Mouse (Mus musculus) gastrocnemius, postnatal 36 days (tissue): ENCODE data around the gene Irf4. TPM values are rescaled to one million over a fixed set of nuclear protein-coding genes. Genes with fewer than 3 reads are reported as not detected.

ENCODE experiments used
- DNase-seq, 2 experiments: peaks; one replicate each; pipeline ENCODE4 v3.0.0; 2022
- intact Hi-C: fragments of 180-260 bp; cut with DNase I; formaldehyde crosslinking; loops from one replicate; pipeline ENCODE4 v1.15.1; 2025
- long read RNA-seq, 2 experiments: library from polyadenylated mRNA; stranded (forward); transcript quantifications; one replicate each; pipeline ENCODE4 v2.0.0; 2021
- total RNA-seq, 2 experiments: library from RNA; stranded (reverse); gene quantifications; 2 replicates each; pipeline ENCODE4 v1.2.3; 2021

Irf4 gene
- under 1 TPM; 0.79 TPM for total RNA-seq
- long read RNA-seq, experiment 1: 0 reads
- long read RNA-seq, experiment 2: 0 reads

- intact Hi-C loops: no loop called here
- DNase-seq: peak; percentile 56 to 67
Observed at GRCm38 (mm10) chr13:30749021-30749556, at the start of gene Irf4. Irf4 (plus strand) TSS chr13:30749226.

- no peak for DNase-seq
- intact Hi-C loops: no loop called here
Observed at GRCm38 (mm10) chr13:30702695-30703094, 46.3 kb upstream of the Irf4 start.

DNA sequence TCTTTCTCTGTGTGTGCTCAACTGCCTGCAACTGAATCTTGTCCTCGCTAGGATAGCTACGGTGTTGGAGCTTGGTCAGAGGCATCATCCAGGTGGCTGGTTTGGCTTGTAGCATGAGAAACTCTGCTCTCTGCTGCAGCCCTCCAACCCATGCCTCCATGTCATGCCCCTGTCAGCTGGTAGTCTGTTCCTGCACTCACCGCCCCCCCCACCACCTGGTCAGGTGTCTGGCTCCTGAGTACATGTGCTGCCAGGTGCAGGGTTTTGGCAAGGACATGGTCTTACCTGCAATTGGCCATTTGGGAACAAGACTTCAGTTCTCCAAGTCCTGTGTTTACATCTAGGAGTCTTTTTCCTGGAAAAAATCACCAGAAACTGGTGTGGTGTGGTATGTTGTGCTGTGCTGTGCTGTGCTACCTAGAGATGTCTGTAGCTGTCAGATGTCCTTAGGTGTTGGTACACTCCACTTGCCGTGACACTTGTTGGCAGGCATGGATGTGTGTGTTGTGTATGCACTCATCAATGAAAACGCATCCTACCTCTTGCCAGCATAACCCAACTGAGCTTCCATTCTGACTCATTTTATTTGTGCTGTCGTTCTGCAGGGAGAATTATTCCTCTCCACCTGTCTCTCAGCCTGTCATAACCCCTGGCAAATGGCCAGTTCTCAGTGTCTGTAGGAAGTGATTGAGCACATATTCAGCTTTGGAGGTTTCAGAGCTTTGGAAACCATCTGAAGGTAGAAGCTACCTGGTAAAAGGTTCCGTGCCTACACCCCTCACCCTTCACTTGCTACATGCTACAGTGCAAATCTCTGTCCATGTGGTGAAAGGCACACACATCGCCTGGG lies 44.6 kb upstream of the Irf4 start:
- intact Hi-C loops: no loop called here
- no peak for DNase-seq

DNA sequence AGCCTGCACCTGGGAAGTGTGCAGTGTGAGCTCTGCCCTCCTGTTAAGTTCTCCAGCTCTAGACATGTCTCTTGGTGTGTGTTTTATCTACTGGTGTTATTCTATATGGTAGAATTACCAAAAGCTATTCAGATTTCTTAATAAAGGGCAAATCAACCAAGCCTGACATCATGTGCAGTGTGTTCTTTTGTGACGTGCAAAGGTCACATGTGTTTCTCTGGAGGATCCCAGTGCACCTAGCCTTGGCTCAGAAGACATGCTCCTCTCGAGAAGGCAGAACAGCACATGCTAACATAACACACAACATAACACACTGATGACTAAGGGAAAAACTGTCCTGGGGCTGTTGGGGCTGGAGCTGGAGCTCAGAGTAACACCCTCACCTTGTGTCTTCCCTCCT lies 38.0 kb upstream of the Irf4 start:
- intact Hi-C loops: no loop called here
- DNase-seq: no peak

GRCm38 (mm10) chr13:30711711-30712110 lies 37.3 kb upstream of the Irf4 start:
- DNase-seq: no peak
- intact Hi-C loops: no loop called here

- intact Hi-C loops: no loop called here
- no peak for DNase-seq
Observed at GRCm38 (mm10) chr13:30712280-30712679, 36.7 kb upstream of the Irf4 start.

GRCm38 (mm10) chr13:30713621-30714020 lies 35.4 kb upstream of the Irf4 start:
- intact Hi-C loops: no loop called here
- DNase-seq: no peak

DNA sequence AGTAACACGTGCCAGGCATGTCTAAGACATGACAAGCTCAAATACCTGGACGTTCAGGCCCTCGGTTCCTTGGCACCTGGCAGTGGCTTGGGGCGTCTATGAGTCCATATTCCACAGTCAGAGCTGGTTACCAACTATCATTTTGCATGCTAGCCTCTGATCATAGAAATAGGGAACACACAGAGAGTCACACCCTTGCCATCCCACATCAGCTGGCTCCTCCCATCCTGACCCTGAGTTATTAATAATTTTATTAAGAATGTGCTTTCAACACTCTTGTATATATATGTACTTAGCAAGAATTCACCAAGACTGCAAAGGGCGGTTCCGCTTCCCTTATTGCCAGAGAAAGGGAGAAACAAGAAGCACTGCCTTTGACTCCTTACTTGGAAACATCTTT lies 34.5 kb upstream of the Irf4 start:
- DNase-seq: no peak
- intact Hi-C loops: no loop called here

DNA sequence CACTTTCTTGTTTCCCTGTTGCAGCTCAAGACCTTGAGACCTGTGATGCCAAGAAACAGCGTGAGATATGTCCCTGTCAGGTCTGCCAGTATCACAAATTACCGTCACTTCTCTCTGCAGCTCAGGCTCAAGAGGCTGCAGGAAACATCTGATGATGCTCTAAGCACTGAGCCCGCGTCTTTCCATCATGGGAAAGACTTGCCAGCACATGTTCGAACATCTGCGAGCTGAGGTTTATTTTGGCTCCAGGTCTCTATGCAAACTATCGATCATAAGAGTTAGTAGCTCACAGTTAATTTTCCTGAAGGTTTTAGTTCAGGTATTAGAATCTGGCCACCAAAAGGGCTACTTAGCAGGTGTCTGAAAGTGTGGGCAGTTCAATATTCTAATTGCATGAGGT lies 34.0 kb upstream of the Irf4 start:
- intact Hi-C loops: no loop called here
- no peak for DNase-seq

GRCm38 (mm10) chr13:30715573-30715972 lies 33.5 kb upstream of the Irf4 start:
- intact Hi-C loops: no loop called here
- DNase-seq: no peak

DNA sequence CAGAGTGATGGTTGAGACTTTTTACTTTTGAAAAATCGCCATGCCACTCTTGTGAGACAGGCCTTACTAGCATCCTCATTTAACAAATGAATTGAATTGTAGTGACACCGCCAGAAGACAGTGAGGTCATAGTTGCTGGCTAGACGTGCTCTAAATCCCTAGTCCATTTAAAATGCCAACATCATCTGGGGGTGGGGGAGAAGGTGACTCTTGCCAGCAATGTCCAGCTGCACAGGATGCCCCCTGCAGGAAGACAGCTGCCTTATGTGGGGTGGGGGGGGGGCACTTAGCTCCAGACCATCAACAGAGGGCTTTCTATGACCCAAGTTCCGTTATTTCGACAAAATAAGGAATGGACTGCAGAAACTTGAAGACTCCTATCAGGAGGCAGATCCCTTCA lies 32.4 kb upstream of the Irf4 start:
- intact Hi-C loops: no loop called here
- no peak for DNase-seq

DNA sequence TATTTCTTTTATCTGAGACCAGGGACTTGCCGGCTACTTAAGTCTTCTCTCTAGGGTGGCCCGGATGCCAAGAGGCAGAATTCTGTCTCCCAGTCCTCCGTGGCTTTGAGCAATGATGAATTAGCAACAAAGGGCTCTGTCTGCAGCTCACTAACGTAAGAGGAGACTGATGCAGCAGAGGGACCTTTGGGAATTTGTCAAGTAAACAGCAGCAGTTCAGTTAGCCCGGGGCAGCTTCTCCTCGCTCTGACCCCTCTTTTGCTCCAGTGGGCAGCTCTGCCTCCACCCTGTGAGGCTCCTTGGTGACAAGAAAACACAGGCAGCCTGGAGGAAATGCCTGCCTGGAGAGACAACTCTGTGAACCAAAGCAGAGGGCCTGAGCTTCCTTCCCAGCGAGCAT lies 26.4 kb upstream of the Irf4 start:
- DNase-seq: no peak
- intact Hi-C loops: no loop called here

DNA sequence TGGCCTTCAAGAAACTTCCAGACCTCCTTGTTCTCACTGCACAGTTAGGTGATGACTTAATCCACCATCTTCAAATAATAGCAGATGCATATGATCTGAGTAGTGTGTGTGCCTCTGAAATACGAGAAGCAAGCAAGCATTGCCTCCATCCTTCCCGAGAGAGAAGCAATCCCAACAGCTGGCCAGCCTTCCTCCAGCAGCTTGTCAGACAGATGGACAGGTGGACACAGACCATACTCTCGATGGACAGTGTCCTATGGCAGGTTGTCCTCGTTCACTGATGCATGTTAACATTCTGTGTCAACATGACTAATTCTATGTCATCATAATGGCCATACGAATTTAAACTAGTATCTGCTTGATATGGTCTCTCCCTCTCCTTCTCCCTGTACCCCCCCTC lies 25.8 kb upstream of the Irf4 start:
- no peak for DNase-seq
- intact Hi-C loops: no loop called here

DNA sequence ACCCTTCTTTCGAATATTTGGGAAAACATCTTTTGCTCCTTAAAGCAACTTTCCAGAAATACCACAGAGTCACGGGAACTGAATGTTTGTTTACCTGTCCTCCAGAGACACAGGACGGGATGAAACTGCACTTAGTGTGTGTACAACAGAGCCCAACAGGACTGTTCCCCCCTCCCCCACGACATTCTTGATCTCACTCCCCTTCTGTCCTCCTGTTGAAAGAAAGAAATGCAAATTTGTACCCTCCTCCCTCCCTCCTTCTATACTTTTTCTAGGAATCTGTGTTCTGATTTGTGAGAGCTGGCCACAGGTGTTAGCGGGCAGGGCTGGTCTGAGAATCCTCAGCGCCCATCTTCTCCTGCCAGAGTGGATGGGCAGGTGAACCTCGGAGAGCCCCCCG lies 25.2 kb upstream of the Irf4 start:
- intact Hi-C loops: no loop called here
- DNase-seq: no peak

DNA sequence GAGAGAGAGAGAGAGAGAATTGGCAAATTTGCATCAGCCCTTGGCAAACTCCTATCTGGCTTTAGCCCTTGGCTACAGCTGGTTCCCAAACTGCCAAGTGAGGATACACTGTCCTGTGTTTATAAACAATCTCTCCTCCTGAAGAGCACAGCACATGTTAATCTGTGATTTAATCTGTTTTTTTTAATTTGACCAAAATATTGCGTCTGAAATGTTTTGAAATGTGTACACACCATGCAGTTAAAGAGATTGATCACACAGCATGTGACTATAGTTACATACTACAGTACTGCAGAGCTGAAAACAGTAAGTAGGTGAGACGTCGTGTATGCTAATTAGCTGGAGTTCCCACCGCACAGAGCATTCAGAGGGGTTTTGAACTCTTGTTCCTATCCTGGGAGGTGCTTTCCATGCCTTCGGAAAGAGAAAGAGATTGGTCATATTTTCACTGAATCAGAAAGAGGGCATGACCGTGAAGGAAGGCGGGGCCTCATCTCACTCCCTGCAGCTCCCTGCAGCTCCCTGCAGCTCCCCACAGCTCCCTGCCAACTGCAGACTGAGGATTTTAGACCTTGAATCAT lies 24.2 kb upstream of the Irf4 start:
- intact Hi-C loops: loop anchor here (5.0 kb wide), 2 partner anchors 117 to 157 kb away; no protein-coding TSS in a partner anchor
- DNase-seq: no peak

- intact Hi-C loops: loop anchor here (5.0 kb wide), 2 partner anchors 120 to 160 kb away; no protein-coding TSS in a partner anchor
- no peak for DNase-seq
Observed at GRCm38 (mm10) chr13:30726879-30727278, 22.1 kb upstream of the Irf4 start.

DNA sequence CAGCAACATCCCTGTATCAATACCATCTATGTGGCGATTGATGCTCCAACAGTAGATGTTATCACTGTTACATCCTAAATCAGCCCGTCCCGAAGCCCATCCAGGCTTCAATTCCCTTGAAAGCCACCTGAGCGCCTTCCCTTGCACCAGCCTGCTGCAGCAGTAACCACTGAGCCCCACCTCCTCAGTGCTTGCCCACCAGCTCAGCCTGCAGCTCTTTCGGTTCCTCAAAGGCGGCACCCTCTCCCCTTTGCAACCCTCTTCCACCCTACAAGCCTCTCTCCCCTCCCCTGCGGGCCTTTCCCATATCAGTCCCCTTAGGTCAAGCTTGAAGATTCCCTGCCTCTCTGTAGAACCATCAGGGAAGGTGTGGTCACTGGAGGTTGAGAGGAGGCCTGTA lies 20.9 kb upstream of the Irf4 start:
- no peak for DNase-seq
- intact Hi-C loops: loop anchor here (5.0 kb wide), 2 partner anchors 121 to 161 kb away; no protein-coding TSS in a partner anchor

DNA sequence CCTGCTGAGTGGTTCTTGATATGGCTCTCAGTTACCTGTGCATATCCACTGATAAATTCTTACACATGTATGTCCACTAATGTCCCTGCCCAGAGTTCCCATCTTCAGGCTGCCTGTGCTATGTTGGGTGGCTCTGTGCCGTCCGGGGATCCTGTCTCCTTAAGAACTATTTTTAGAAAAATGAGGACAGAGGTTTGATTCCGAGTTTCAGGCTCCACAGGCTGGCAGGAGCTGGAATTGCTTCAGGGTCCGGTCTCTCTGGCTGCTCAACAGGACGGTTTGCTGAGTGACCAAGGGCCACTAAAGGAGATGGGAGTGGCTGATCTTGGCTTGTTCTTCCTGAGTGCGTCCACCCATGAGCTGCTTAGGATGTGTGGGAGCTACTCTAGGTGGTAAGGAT lies 19.8 kb upstream of the Irf4 start:
- intact Hi-C loops: loop anchor here (5.0 kb wide), 2 partner anchors 122 to 162 kb away; no protein-coding TSS in a partner anchor
- DNase-seq: peak in 1 of 2 experiments; percentile 32

DNA sequence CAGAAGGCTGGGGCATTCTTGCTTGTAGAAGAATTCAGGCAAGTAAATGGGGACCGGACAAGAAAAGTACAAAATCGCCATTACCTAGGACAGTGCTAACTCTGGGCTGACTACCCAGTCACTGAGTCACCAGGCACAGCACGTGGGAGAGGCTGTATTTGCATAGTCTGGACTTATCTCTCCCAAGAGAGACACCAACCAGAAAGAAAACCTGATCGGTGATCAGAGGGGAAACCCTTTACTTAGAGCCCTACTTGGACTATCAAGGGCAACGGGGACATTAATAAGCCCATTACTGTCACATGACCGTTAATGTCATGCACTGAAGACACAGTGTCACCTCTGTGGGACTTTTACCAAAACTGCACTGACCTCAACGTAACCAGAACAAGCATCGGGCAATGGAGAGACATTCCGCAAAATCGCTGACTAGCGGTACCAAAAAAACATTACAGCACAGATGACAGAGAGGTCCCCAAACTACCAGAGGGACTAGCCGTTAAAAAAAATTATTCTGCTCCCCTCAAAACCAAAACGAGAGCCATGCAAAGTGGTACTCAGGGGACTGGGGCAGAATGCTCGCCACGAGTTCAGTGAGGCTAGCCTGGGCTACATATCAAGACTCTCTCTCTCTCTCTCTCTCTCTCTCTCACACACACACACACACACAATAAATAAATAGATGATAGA lies 18.8 kb upstream of the Irf4 start:
- no peak for DNase-seq
- intact Hi-C loops: no loop called here

GRCm38 (mm10) chr13:30732709-30733445 lies 16.1 kb upstream of the Irf4 start:
- intact Hi-C loops: no loop called here
- DNase-seq: no peak
